Mouse (Mus musculus) small intestine, adult 2 months (tissue): ENCODE measurements around the gene Ltbp4.

ENCODE experiments used
- CTCF ChIP-seq: fragments of 200-500 bp; IDR thresholded peaks from 2 replicates; pipeline ENCODE4 v1.5.1; 2012; ENCODE audit warnings: low read depth, mild to moderate bottlenecking, control low read depth, inconsistent platforms, low read length, moderate library complexity, mixed read lengths; ENCODE audit not compliant: insufficient replicate concordance, insufficient read length; ENCODE audit errors: extremely low read depth
- POLR2A ChIP-seq: fragments of 200-500 bp; IDR thresholded peaks from 2 replicates; pipeline ENCODE4 v1.6.1; 2012; ENCODE audit warnings: low read depth, mild to moderate bottlenecking, control low read depth, inconsistent platforms, low read length, moderate library complexity

DNA sequence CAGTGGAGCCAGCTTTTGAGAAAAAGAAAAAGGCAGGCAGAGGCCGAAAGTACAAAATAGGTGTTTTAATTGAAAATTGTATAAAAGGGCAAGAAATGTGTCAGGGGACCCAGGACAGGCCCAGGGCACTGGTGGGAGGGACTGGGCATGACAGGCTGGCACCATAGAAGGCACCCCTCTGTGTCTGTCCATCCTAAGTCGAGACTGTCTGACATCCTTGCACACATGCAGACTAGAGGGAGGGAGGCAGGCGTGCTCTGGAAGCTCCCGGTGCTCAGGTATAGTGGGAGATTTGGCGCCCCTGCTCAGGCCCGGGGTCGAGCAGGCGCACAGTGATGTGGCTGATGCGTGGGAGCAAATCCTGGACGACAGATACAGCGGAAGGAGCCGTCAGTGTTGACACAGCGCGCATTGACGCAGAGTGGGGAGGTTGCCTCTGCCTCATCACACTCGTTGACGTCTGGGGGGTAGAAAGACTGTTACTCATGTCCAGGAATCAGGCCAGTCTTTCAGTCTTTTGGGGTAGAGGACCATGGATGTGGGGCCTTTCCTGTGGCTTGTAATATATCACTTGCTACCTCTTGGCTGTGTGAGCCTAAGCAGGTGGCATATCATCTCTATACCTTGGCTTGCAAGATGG is 32.3 kb downstream of the Ltbp4 start:
- no peak for TF ChIP-seq CTCF
- no peak for TF ChIP-seq POLR2A
